Mouse (Mus musculus) layer of hippocampus, adult 8-10 months (tissue): ENCODE measurements at regions not wholly inside any gene's neighbourhood (a gene's known extent, or its start where the extent isn't known, plus 50 kb on each side); places are given as distances from the start of the nearest gene placed in this dataset.
A peak's percentile ranks its signal among the peaks of the same experiment; 100 is the strongest.

Experiments used
- DNase-seq, 2 experiments: peaks; one replicate each; pipeline ENCODE4 v3.0.0; 2022; ENCODE audit warnings: low spot score in 2 of 2

DNA sequence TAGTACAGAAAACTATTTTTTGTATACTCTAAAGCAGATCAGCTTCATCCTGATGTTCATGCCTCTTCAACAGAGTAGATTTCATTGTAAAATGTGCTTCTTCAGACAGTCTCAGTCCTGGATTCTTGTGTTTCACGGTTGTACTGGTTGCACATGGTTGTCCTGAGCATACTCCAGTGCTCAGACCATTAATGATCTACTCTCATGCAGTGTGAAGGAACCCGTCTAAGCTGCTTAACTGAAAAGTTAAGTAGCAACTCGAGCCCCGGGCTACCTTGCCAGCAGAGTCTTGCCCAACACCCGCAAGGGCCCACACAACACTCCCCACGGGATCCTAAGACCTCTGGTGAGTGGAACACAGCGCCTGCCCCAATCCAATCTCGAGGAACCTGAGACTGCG lies 380.3 kb upstream of the Fbxo33 start:
- no peak for DNase-seq

DNA sequence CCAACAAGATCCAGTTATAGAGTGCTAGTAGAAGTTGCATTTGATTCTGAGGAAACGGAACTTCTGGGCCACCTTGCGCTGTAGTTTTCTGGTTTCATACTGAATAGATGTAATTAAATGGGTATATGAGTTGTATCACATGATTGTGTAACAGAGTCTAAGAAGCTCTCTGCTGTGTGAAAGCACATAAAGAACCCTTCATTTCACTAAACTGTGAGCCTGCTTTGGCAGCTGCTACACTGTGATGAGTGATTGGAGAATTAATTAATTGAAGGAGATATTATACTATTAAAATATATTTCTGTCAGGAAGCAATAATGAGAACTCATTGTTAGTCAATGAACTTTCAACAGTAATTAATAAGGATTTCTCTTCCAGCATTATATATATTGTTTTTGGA lies 369.8 kb upstream of the Fbxo33 start:
- DNase-seq = no peak

DNA sequence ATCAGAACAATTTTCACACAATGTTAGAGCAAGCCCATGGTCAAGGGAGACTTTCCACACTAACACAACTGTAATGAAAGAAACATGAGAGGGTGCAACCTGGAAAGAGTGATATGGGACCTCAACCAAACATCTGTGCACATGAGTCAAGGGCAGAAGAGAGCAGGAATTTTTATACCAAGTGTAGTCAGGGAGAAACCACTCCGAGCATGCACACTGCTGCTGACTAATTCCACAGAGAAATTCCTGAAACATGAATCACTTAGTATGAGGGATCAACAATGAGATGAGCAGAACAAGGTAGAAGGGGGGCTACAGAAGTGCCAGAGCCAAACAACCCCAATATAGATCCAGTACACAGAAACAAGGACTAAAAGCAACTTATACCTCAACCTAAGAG lies 363.1 kb upstream of the Fbxo33 start:
- DNase-seq = no peak

DNA sequence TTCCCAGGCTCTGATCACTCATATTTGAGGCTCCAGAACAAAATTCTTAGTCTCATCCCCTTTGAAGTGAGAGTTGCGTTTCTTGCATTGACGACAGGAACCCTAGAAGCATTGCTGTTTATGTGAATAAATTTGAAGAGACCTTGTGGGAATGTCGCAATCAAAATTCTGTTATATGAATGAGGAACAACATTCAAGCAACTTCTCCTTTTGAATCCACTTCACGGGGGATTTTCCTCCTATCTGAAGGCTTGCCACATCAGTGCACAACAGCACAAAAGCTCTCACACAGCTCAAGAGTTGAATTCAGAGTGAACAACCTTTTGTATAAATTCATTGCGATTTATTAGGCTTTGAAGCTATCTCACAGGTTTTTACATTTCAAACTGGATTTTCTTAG lies 360.2 kb upstream of the Fbxo33 start:
- no peak for DNase-seq

DNA sequence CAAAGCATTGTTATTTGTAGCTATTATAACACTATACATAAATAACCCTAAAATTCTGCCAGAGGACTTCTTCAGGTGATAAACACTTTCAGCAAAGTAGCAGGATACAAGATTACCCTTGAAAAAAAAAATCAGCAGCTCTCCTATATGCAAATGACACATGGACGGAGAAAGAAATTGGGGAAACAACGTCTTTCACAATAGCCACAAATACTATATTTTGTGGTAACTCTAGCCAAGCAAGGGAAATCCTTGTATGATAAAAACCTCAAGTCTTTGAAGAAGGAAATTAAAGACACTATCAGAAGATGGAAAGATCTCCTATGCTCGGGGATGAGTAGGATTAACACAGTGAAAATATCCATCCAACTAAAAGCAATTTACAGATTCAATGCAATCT lies 344.4 kb upstream of the Fbxo33 start:
- DNase-seq = no peak

- DNase-seq = no peak
Measured at GRCm38 (mm10) chr12:59539788-59540187, 320.3 kb upstream of the Fbxo33 start.

GRCm38 (mm10) chr12:59530521-59530920 lies 311.0 kb upstream of the Fbxo33 start:
- no peak for DNase-seq

GRCm38 (mm10) chr12:59523368-59523767 lies 303.8 kb upstream of the Fbxo33 start:
- no peak for DNase-seq

DNA sequence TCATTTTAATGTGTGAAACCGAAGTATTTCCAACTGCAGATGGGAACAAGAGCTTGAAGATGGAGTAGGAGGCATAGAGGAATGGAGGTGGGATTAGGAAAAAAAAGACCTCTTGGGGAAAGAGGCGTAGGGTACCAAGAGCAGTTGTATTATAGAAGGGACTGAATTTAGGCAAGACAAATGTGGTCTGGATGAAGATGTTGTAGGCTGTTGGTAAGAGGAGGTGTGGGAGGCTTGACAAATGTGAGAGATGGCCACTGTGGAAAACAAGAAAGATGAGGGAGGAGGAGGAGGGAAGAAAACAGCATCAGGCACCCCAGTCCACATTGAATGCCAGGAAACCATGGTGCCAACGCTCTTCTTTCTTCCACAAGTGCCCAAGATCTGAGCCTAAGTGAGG lies 302.4 kb upstream of the Fbxo33 start:
- DNase-seq = no peak

GRCm38 (mm10) chr12:59509857-59510256 lies 290.3 kb upstream of the Fbxo33 start:
- DNase-seq = peak; percentile 20 to 33

DNA sequence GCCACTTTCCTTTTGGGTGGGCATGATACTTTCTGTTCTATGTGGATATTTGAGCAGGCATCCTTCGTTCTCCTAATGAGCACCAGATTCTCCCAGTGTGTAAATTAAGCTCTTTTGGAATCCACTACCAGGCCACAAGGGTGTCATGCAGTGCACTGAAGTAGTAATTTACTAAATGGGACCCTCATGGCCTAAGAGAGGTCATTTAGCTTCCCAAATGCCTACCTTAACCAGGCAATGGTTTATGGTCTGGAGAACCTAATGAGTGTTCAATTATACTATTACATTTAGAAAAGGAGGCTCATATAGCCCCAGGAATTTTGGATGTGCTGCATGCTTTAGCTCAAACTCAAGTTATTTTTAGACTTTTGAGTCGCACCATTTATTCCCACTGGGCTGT lies 289.6 kb upstream of the Fbxo33 start:
- no peak for DNase-seq

GRCm38 (mm10) chr12:59507431-59507830 lies 287.9 kb upstream of the Fbxo33 start:
- no peak for DNase-seq

GRCm38 (mm10) chr12:59497434-59497833 lies 277.9 kb upstream of the Fbxo33 start:
- DNase-seq = no peak

GRCm38 (mm10) chr12:59488019-59488418 lies 268.5 kb upstream of the Fbxo33 start:
- peak; percentile 12 to 19 for DNase-seq

GRCm38 (mm10) chr12:59487507-59487906 lies 268.0 kb upstream of the Fbxo33 start:
- DNase-seq = no peak

DNA sequence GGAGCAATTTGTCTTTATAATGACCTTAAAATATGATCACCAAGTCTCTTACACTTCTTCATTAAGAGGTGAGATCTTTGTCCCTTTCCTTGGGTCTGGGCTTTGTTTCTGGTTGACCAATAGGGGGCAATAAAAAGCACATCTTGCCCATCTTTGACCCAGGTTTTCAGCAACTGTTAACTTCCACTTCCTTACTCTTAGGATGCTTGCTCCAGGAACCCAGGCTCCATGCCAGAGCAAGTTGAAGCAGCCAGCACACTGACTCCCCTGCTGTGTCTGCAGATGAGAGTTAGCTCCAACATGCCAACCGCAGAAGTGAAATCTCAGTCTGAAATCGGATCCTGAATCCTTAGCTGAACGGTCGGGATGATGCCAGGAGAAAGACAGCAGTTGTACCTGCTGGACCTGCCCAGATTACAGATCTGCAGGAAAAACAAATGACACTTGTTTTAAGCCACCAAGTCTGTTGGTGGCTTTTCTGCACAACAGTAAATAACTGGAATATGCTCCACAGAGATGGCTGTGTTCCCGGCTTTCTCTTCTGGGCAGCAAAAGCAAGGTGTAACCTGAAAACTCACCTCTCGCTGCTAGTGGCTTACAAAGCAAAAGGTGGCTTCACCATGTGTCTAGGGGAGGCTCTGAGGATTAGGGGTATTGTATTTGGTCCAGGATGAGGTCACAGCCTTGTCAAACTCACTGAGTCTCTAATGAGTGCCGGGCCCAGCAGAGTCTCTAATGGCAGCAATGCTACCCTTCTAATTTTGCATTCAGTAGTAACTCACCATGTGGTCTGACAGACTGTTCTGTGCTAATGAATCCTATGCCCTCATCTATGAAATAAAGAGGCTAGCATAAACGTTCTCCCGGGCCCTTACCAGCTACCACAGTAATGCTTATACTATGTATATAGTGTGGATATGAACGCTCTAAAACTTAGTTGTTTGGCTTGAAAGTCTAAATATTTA lies 241.8 kb upstream of the Fbxo33 start:
- DNase-seq = peak in 1 of 2 experiments; percentile 38

DNA sequence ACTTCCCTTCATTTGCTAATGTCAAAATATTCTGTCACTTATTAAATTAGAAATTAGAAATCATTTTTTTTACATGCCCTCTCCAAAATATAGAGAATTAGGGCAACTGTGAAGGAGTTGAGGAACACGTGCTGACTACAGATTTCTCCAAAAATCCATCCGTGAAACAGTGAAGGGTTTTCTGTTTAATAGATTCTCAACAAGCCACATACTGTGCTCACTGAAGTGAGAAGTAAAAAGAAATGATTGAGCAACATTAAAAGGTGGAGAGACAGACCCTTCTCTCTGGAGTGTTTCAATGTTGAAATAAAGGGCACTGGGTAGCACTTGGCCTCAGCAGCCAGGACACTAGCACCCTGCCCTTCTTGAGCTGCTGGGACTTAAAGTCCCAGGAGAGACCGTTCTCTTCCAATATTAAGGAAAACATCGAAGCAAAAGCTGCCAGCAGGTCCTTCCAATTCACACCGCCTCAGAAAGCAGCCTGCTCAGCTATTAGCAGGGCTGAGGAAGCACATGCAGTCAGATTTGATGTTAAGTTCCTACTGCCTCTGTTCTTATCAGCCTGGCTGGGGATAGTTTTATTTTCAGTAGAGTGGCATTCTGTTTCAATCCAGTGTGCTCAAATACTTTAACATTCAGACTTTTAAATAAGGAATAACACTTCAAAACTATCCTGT lies 236.8 kb upstream of the Fbxo33 start:
- DNase-seq = peak in 1 of 2 experiments; percentile 10

DNA sequence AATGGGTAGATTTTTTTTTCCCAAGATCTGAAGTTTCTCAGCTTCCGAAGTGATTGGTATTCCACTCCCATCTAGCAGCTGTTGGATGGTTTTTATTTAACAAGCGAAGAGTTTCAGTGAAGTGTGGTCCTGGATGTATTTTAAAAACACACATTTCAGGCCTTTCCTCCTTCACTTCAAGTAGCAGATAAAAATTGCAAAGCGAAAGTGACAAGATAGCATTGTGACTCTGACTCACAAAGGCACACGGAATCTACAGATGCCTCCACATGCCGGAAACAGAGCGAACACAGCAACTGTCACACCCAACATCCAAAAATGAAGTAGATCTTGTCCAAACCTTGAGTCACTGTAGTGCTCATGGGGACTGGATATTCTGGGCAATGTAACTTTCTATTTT lies 195.5 kb upstream of the Fbxo33 start:
- DNase-seq = no peak

- no peak for DNase-seq
Measured at GRCm38 (mm10) chr12:59411491-59411890, 192.0 kb upstream of the Fbxo33 start.

GRCm38 (mm10) chr12:59391103-59391502 lies 171.6 kb upstream of the Fbxo33 start:
- peak in 1 of 2 experiments; percentile 13 for DNase-seq

GRCm38 (mm10) chr12:59382812-59383211 lies 163.3 kb upstream of the Fbxo33 start:
- DNase-seq = peak; percentile 24 to 69

- no peak for DNase-seq
Measured at GRCm38 (mm10) chr12:59341586-59341985, 122.1 kb upstream of the Fbxo33 start.

GRCm38 (mm10) chr12:59330753-59331152 lies 111.2 kb upstream of the Fbxo33 start:
- DNase-seq = no peak
